Mouse (Mus musculus) hindbrain, embryonic 13.5 days (tissue): ENCODE measurements around the gene 9930022D16Rik. TPM values are rescaled to one million over a fixed set of nuclear protein-coding genes. Genes with fewer than 3 reads are reported as not detected.

Experiments
- ATAC-seq: fragments of 200-750 bp; cut with Nextera tagmentation; 2 replicates; pipeline ENCODE4 v1.8.0; 2017; ENCODE audit warnings: moderate TSS enrichment; ENCODE audit not compliant: low FRiP score
- H3K27ac ChIP-seq: fragments of 300-500 bp; sonication (generic); 2 replicates; pipeline ENCODE4 v1.5.1; 2015; ENCODE audit warnings: inconsistent platforms, mild to moderate bottlenecking, moderate library complexity
- H3K27me3 ChIP-seq: fragments of 300-500 bp; sonication (generic); 2 replicates; pipeline ENCODE4 v1.6.1; 2015; ENCODE audit warnings: mild to moderate bottlenecking, inconsistent platforms
- H3K36me3 ChIP-seq: fragments of 300-500 bp; sonication (generic); 2 replicates; pipeline ENCODE4 v1.6.1; 2015; ENCODE audit warnings: mild to moderate bottlenecking, inconsistent platforms
- H3K4me1 ChIP-seq: fragments of 300-500 bp; sonication (generic); replicated peaks from 2 replicates; pipeline ENCODE4 v1.6.1; 2015; ENCODE audit warnings: inconsistent platforms
- H3K4me2 ChIP-seq: fragments of 300-500 bp; sonication (generic); 2 replicates; pipeline ENCODE4 v1.6.1; 2015; ENCODE audit warnings: inconsistent platforms, mild to moderate bottlenecking, moderate library complexity
- H3K4me3 ChIP-seq: fragments of 300-500 bp; sonication (generic); 2 replicates; pipeline ENCODE4 v1.5.1; 2015; ENCODE audit warnings: mild to moderate bottlenecking, inconsistent platforms
- H3K9ac ChIP-seq: fragments of 300-500 bp; sonication (generic); 2 replicates; pipeline ENCODE4 v1.6.1; 2015; ENCODE audit warnings: mild to moderate bottlenecking, inconsistent platforms
- H3K9me3 ChIP-seq: fragments of 300-500 bp; sonication (generic); 2 replicates; pipeline ENCODE4 v1.6.1; 2016; ENCODE audit warnings: inconsistent platforms
- WGBS: fragments of 180-500 bp; shearing (Covaris S2); methylation state at CpG from one replicate; pipeline ENCODE4 v1.1.7; 2015; 5-methylcytosine and 5-hydroxymethylcytosine counted together
- microRNA-seq: library from miRNA; unstranded; fragments of <30 nt; microRNA quantifications from one replicate; pipeline ENCODE4, GENCODE M21; 2016
- polyA plus RNA-seq: library from polyadenylated mRNA; unstranded; fragments of >200 nt; fragmentation: Nextera tagmentation; extraction: Ambion mirVana; gene quantifications from 2 replicates; pipeline ENCODE4 v1.2.1, GENCODE M21; 2015

9930022D16Rik gene
- polyA plus RNA-seq, 1 experiment from 2014 or later, result not detected

DNA sequence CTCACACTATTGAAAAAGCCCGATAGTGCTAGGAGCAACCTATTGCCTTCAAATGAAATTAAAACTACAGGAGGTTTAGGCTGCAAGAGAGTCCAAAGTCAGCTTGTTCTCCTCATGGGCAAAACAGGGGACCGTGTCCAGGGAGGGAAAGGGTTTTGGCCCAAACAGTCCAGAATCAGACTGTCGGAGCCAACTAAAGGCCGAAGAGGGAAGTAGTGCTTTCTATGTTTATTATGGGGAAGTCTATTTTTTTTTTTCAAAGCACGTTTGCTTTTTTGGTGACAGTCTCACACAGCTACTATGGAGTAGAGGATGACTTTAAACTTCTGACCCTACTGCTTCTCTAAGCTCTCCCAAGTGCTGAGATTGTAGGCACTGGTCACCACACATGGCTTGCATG is 54.4 kb downstream of the 9930022D16Rik start:
- WGBS, result 89% methylated on average over 5 of the region's 5 CpGs
- no peak for ATAC-seq
- Histone ChIP-seq H3K9me3 (no peaks in the 10 kb centered on the region), H3K4me1 (peaks cover 18% of the 10 kb centered on the region), H3K27me3 (peaks cover 16% of the 10 kb centered on the region; the same call in 1 of the 2 replicates), H3K9ac (no peak overlapping the region), H3K36me3 (peaks cover under 1% of the 10 kb centered on the region; the same call in 1 of the 2 replicates), H3K4me2 (no peak overlapping the region), H3K4me3 (no peak overlapping the region), H3K27ac (no peak overlapping the region)

Small RNAs within 50 kb of the gene (microRNA-seq; reads per million reads assigned to microRNA genes)
- not detected for gene Gm25540

Other genes with a start within 250 kb of the 9930022D16Rik start
- 6.2 and 7.6 TPM in 2 replicates for gene Rgs9, start 115.8 kb upstream of the 9930022D16Rik start, polyA plus RNA-seq
- gene Gna13, start 51.1 kb upstream of the 9930022D16Rik start, polyA plus RNA-seq, result 15.1 and 16.6 TPM in 2 replicates
- gene Amz2, start 12.0 kb downstream of the 9930022D16Rik start, polyA plus RNA-seq, result 54.8 and 57.0 TPM in 2 replicates
- 5.0 and 8.9 TPM in 2 replicates for gene Arsg, start 59.5 kb downstream of the 9930022D16Rik start, polyA plus RNA-seq
- gene Slc16a6, start 59.7 kb downstream of the 9930022D16Rik start, polyA plus RNA-seq, result 4.1 and 6.3 TPM in 2 replicates
- 17.8 and 18.2 TPM in 2 replicates for gene Wipi1, start 198.1 kb downstream of the 9930022D16Rik start, polyA plus RNA-seq
- gene Prkar1a, start 235.5 kb downstream of the 9930022D16Rik start, polyA plus RNA-seq, result 473 and 491 TPM in 2 replicates